32 mouse cellular contexts compared by ENCODE assay signal in the genomic region with DNA sequence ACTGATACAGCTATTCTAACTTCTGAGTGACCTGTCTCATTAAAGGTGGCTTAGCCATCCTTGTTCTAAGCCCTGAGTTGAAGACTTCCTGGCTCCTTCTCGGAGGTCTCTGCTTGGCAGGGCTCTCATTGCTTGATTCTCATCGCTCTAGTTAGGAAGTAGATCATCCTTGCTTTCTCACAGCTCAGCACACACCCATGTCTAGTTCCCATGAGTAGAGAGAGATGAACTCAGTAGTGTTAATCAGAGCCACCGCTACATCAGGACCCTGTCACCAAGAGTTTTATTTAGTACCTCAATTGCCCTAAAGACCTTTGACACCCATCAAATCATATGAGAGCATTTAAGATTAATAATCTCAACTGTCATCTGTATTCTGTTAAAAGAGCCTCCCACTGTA.
"Had no signal": no experiment of that assay in that cellular context is flagged by ENCODE, and none has a peak within 500 bp of the region (broad histone marks: within the 10 kb centered on the region; RNA-seq: fewer than 3 reads in every experiment).

No protein-coding gene starts in this region.

- H3K27ac ChIP-seq: heart, embryonic 10.5 days; heart, embryonic 13.5 days; heart, embryonic 15.5 days; hindbrain, embryonic 10.5 days; hindbrain, embryonic 12.5 days; hindbrain, embryonic 13.5 days; hindbrain, embryonic 14.5 days; hindbrain, embryonic 15.5 days; hindbrain, postnatal 0 days; kidney, embryonic 15.5 days; kidney, postnatal 0 days; layer of hippocampus, adult 2 months had no signal

- H3K4me2 ChIP-seq: heart, embryonic 11.5 days; heart, embryonic 12.5 days; heart, embryonic 13.5 days; heart, embryonic 15.5 days; hindbrain, embryonic 12.5 days; hindbrain, embryonic 13.5 days; hindbrain, embryonic 14.5 days; hindbrain, embryonic 15.5 days; kidney, embryonic 15.5 days had no signal

- H3K4me1 ChIP-seq: heart, embryonic 10.5 days; heart, embryonic 12.5 days; heart, embryonic 13.5 days; heart, embryonic 15.5 days; hindbrain, embryonic 10.5 days; hindbrain, embryonic 12.5 days; hindbrain, embryonic 13.5 days; hindbrain, embryonic 15.5 days; kidney, embryonic 15.5 days had no signal

- H3K27me3 ChIP-seq: heart, embryonic 12.5 days; heart, embryonic 13.5 days; heart, embryonic 15.5 days; hindbrain, embryonic 12.5 days; hindbrain, embryonic 13.5 days; hindbrain, embryonic 15.5 days; kidney, embryonic 15.5 days had no signal

- H3K9me3 ChIP-seq: heart, embryonic 10.5 days; heart, embryonic 12.5 days; heart, embryonic 13.5 days; heart, embryonic 15.5 days; hindbrain, embryonic 10.5 days; hindbrain, embryonic 12.5 days; hindbrain, embryonic 13.5 days; hindbrain, embryonic 15.5 days; kidney, embryonic 15.5 days had no signal

- H3K4me3 ChIP-seq: heart, embryonic 10.5 days; heart, embryonic 12.5 days; heart, embryonic 13.5 days; heart, embryonic 15.5 days; hindbrain, embryonic 10.5 days; hindbrain, embryonic 12.5 days; hindbrain, embryonic 13.5 days; hindbrain, embryonic 15.5 days; kidney, embryonic 15.5 days; layer of hippocampus, adult 2 months had no signal

- ATAC-seq: hindbrain, embryonic 16.5 days; hindbrain, postnatal 0 days; inflammation-experienced regulatory T-cells, adult 6 months had no signal

- DNase-seq: heart, postnatal 10 days; heart, postnatal 14 days; heart, postnatal 36 days; heart, postnatal 4 days; kidney, adult 11 months; kidney, adult 18-20 months; kidney, adult 2 months; kidney, adult 8-10 months; kidney, adult 9 months; kidney, postnatal 10 days; kidney, postnatal 14 days; kidney, postnatal 25 days; kidney, postnatal 36 days; kidney, postnatal 4 days; layer of hippocampus, adult 9-11 months; layer of hippocampus, postnatal 36 days had no signal

- H3K36me3 ChIP-seq: heart, embryonic 10.5 days; heart, embryonic 12.5 days; heart, embryonic 13.5 days; heart, embryonic 15.5 days; hindbrain, embryonic 10.5 days; hindbrain, embryonic 12.5 days; hindbrain, embryonic 13.5 days; hindbrain, embryonic 15.5 days; kidney, embryonic 15.5 days had no signal

- H3K9ac ChIP-seq: heart, embryonic 12.5 days; heart, embryonic 13.5 days; heart, embryonic 15.5 days; hindbrain, embryonic 12.5 days; hindbrain, embryonic 13.5 days; hindbrain, embryonic 14.5 days; hindbrain, embryonic 15.5 days; kidney, embryonic 15.5 days had no signal
